Mouse (Mus musculus) forelimb bud, embryonic 11.5 days (tissue): ENCODE data around the gene Sh2d3c.

Experiments
- DNase-seq: peaks from one replicate; pipeline ENCODE4 v3.0.0-alpha.2; 2012; ENCODE audit warnings: low read depth, low spot score

The Sh2d3c gene

GRCm38 (mm10) chr2:32720681-32721229 is at the start of gene Sh2d3c:
Gene Sh2d3c (plus strand): TSS chr2:32721055.
- DNase-seq = no peak

GRCm38 (mm10) chr2:32671147-32671546 is 49.7 kb upstream of the Sh2d3c start:
- no peak for DNase-seq

- DNase-seq = no peak
These were observed 48.8 kb upstream of the Sh2d3c start for GRCm38 (mm10) chr2:32671907-32672595.

- DNase-seq = no peak
These were observed 47.5 kb upstream of the Sh2d3c start for GRCm38 (mm10) chr2:32673176-32673917.

GRCm38 (mm10) chr2:32676821-32677220 is 44.0 kb upstream of the Sh2d3c start:
- DNase-seq = no peak

- DNase-seq = no peak
These were observed 43.2 kb upstream of the Sh2d3c start for GRCm38 (mm10) chr2:32677683-32678082.

- no peak for DNase-seq
These were observed 40.8 kb upstream of the Sh2d3c start for GRCm38 (mm10) chr2:32680051-32680451.

GRCm38 (mm10) chr2:32680961-32681650 is 39.7 kb upstream of the Sh2d3c start:
- no peak for DNase-seq

GRCm38 (mm10) chr2:32681754-32682153 is 39.1 kb upstream of the Sh2d3c start:
- no peak for DNase-seq

GRCm38 (mm10) chr2:32682721-32683417 is 38.0 kb upstream of the Sh2d3c start:
- DNase-seq = no peak

- DNase-seq = no peak
These were observed 37.2 kb upstream of the Sh2d3c start for GRCm38 (mm10) chr2:32683701-32684100.

- DNase-seq = no peak
These were observed 36.0 kb upstream of the Sh2d3c start for GRCm38 (mm10) chr2:32684681-32685428.

- DNase-seq = no peak
These were observed 35.0 kb upstream of the Sh2d3c start for GRCm38 (mm10) chr2:32685807-32686206.

GRCm38 (mm10) chr2:32686640-32687039 is 34.2 kb upstream of the Sh2d3c start:
- no peak for DNase-seq

GRCm38 (mm10) chr2:32687562-32687961 is 33.3 kb upstream of the Sh2d3c start:
- no peak for DNase-seq

- DNase-seq = peak; percentile 94
These were observed 31.4 kb upstream of the Sh2d3c start for GRCm38 (mm10) chr2:32689420-32689819.

GRCm38 (mm10) chr2:32691041-32691440 is 29.8 kb upstream of the Sh2d3c start:
- no peak for DNase-seq

- no peak for DNase-seq
These were observed 28.4 kb upstream of the Sh2d3c start for GRCm38 (mm10) chr2:32692496-32692895.

GRCm38 (mm10) chr2:32693282-32693681 is 27.6 kb upstream of the Sh2d3c start:
- no peak for DNase-seq

GRCm38 (mm10) chr2:32693823-32694411 is 26.9 kb upstream of the Sh2d3c start:
- peak; percentile 97 for DNase-seq
